Mouse (Mus musculus) ES-Bruce4 (cell line): ENCODE data around the gene Dync1i2. TPM values are rescaled to one million over a fixed set of nuclear protein-coding genes. Genes with fewer than 3 reads are reported as not detected.

Experiments
- H3K27ac ChIP-seq: 2 replicates; pipeline ENCODE4 v1.5.1; 2012; ENCODE audit warnings: low read length, inconsistent platforms; ENCODE audit not compliant: insufficient read depth
- H3K27me3 ChIP-seq: 2 replicates; pipeline ENCODE4 v1.6.1; 2012; ENCODE audit warnings: mild to moderate bottlenecking, low read length, inconsistent platforms; ENCODE audit not compliant: control insufficient read depth, poor library complexity, insufficient read depth, severe bottlenecking
- H3K36me3 ChIP-seq: 2 replicates; pipeline ENCODE4 v1.6.1; 2012; ENCODE audit warnings: inconsistent platforms, mild to moderate bottlenecking, low read length, moderate library complexity; ENCODE audit not compliant: control insufficient read depth, poor library complexity, insufficient read depth, severe bottlenecking
- H3K4me1 ChIP-seq: one replicate; pipeline ENCODE4 v1.8.1; 2011; ENCODE audit warnings: low read length; ENCODE audit not compliant: control insufficient read depth, insufficient read depth
- H3K4me3 ChIP-seq: 2 replicates; pipeline ENCODE4 v1.5.1; 2011; ENCODE audit warnings: low read depth, mild to moderate bottlenecking, low read length
- H3K9ac ChIP-seq: 2 replicates; pipeline ENCODE4 v1.6.1; 2012; ENCODE audit warnings: low read depth, mild to moderate bottlenecking, inconsistent platforms; ENCODE audit not compliant: poor library complexity, severe bottlenecking
- H3K9me3 ChIP-seq: replicated peaks from 2 replicates; pipeline ENCODE4 v1.6.1; 2012; ENCODE audit warnings: mild to moderate bottlenecking, low read length, inconsistent platforms; ENCODE audit not compliant: control insufficient read depth, poor library complexity, insufficient read depth, severe bottlenecking
- CTCF ChIP-seq: IDR thresholded peaks from one replicate; pipeline ENCODE4 v1.8.1; 2011; ENCODE audit warnings: low read depth, low read length
- EP300 ChIP-seq: IDR thresholded peaks from 2 replicates; pipeline ENCODE4 v1.6.1; 2011; ENCODE audit warnings: low read depth, low read length; ENCODE audit not compliant: insufficient read depth
- POLR2A ChIP-seq: IDR thresholded peaks from one replicate; pipeline ENCODE4 v1.8.1; 2011; ENCODE audit warnings: low read length; ENCODE audit not compliant: insufficient read depth
- polyA plus RNA-seq: library from polyadenylated mRNA; stranded (reverse); fragments of >200 nt; gene quantifications from 2 replicates; pipeline ENCODE4 v1.2.4, GENCODE M21; 2011; ENCODE audit warnings: low read depth; ENCODE audit not compliant: missing spikeins, insufficient read depth, insufficient read length

The Dync1i2 gene
- polyA plus RNA-seq, 1 experiment = 140 TPM

- no peak overlapping the region for H3K9ac ChIP-seq
- peaks cover 5% of the 10 kb centered on the region; the same call in 1 of the 2 replicates for H3K36me3 ChIP-seq
- no peaks in the 10 kb centered on the region for H3K27me3 ChIP-seq
- H3K9me3 ChIP-seq = no peaks in the 10 kb centered on the region
- H3K4me3 ChIP-seq = no peak overlapping the region
- TF ChIP-seq CTCF (no peak), EP300 (no peak), POLR2A (no peak)
- no peaks in the 10 kb centered on the region for H3K4me1 ChIP-seq
- no peak overlapping the region for H3K27ac ChIP-seq
Measured at GRCm38 (mm10) chr2:71235420-71235819, 23.9 kb downstream of the Dync1i2 start.

GRCm38 (mm10) chr2:71236009-71236408 lies 24.5 kb downstream of the Dync1i2 start:
- H3K4me3 ChIP-seq = no peak overlapping the region
- H3K27me3 ChIP-seq = no peaks in the 10 kb centered on the region
- H3K9me3 ChIP-seq = no peaks in the 10 kb centered on the region
- no peak for TF ChIP-seq POLR2A
- TF ChIP-seq EP300 = no peak
- TF ChIP-seq CTCF = no peak
- peaks cover 5% of the 10 kb centered on the region; the same call in 1 of the 2 replicates for H3K36me3 ChIP-seq
- no peak overlapping the region for H3K27ac ChIP-seq
- H3K9ac ChIP-seq = no peak overlapping the region
- H3K4me1 ChIP-seq = no peaks in the 10 kb centered on the region

DNA sequence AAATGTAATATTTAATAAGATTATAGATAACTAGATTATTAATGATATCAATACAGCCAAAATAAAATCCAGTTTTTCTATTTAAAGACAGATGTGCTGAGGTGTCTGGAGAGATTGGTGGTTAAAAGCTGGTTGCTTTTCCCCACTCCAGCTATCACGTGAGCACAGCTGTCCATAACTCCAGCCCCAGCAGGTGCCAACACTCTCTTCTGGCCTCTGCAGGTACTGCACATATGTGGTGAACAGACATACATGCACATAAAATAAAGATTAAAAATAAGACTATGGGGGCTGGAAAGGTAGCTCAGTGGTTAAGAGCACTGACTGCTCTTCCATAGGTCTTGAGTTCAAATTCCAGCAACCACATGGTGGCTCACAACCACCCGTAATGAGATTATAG lies 30.0 kb downstream of the Dync1i2 start:
- H3K36me3 ChIP-seq = no peaks in the 10 kb centered on the region; the same call in 1 of the 2 replicates

GRCm38 (mm10) chr2:71242180-71242579 lies 30.7 kb downstream of the Dync1i2 start:
- H3K9ac ChIP-seq = no peak overlapping the region
- H3K4me1 ChIP-seq = no peaks in the 10 kb centered on the region
- no peak overlapping the region for H3K27ac ChIP-seq
- H3K27me3 ChIP-seq = no peaks in the 10 kb centered on the region
- H3K36me3 ChIP-seq = no peaks in the 10 kb centered on the region
- no peaks in the 10 kb centered on the region for H3K9me3 ChIP-seq
- TF ChIP-seq EP300 (no peak), POLR2A (no peak), CTCF (no peak)
- no peak overlapping the region for H3K4me3 ChIP-seq

More for the DNA sequence above, 30.0 kb downstream of the Dync1i2 start:
- TF ChIP-seq CTCF = no peak
- TF ChIP-seq POLR2A = no peak
- no peak for TF ChIP-seq EP300
- H3K4me1 ChIP-seq = no peaks in the 10 kb centered on the region
- no peak overlapping the region for H3K27ac ChIP-seq
- H3K4me3 ChIP-seq = no peak overlapping the region
- H3K9me3 ChIP-seq = no peaks in the 10 kb centered on the region
- no peak overlapping the region for H3K9ac ChIP-seq
- H3K27me3 ChIP-seq = no peaks in the 10 kb centered on the region

GRCm38 (mm10) chr2:71243058-71243672 lies 31.7 kb downstream of the Dync1i2 start:
- Histone ChIP-seq H3K36me3 (peaks cover 3% of the 10 kb centered on the region; the same call in 1 of the 2 replicates), H3K9me3 (no peaks in the 10 kb centered on the region), H3K4me1 (no peaks in the 10 kb centered on the region)

DNA sequence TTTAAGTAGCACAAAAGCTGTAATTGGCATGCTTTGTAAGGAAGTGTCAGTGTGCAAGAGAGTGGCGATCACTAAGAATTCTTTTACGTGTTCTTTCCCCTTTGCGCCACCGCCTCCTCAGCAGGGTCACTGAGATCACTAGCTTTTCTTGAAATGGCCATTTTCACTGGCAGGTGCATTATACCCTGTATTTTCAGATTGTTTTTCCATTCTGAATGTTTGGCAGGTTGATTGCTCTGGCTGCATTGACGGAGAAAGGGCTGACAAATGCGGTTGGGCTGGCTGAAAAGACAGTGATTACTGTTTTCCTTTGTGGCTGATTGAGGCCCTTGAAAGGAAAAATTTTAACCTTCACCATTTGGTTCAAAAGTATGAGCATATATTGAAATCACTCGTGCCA lies 33.3 kb downstream of the Dync1i2 start:
- H3K27ac ChIP-seq = no peak overlapping the region
- H3K27me3 ChIP-seq = no peaks in the 10 kb centered on the region
- H3K9me3 ChIP-seq = no peaks in the 10 kb centered on the region
- no peak overlapping the region for H3K9ac ChIP-seq
- peaks cover 5% of the 10 kb centered on the region for H3K36me3 ChIP-seq
- no peak overlapping the region for H3K4me3 ChIP-seq
- TF ChIP-seq POLR2A (no peak), EP300 (no peak), CTCF (no peak)
- no peaks in the 10 kb centered on the region for H3K4me1 ChIP-seq

More at GRCm38 (mm10) chr2:71243058-71243672, 31.7 kb downstream of the Dync1i2 start:
- no peaks in the 10 kb centered on the region for H3K27me3 ChIP-seq
- no peak overlapping the region for H3K9ac ChIP-seq
- no peak overlapping the region for H3K27ac ChIP-seq
- TF ChIP-seq POLR2A (no peak), CTCF (no peak), EP300 (no peak)
- no peak overlapping the region for H3K4me3 ChIP-seq
